Mouse (Mus musculus): ENCODE data around the gene Gli2. TPM values are rescaled to one million over a fixed set of nuclear protein-coding genes. Genes with fewer than 3 reads are reported as not detected.

The Gli2 gene
- polyA plus RNA-seq (2014; fragmentation: Illumina TruSeq; extraction: RNeasy Lipid Tissue Mini Kit (QIAGEN cat#74804); ENCODE audit: low read depth, low replicate concordance): 0.65 TPM

GRCm38 (mm10) chr1:119053402-119053841 lies at the start of gene Gli2:
Gene Gli2 (minus strand): TSS chr1:119053619.

All from heart, adult 10 weeks (tissue).